Comparison of ENCODE assay signal across 10 mouse cellular contexts in genomic region chr12:104245092-104245491, GRCm38 (mm10). TPM values are rescaled to one million over a fixed set of nuclear protein-coding genes. Genes with fewer than 3 reads are reported as not detected.
DNase-seq lines count a peak whose midpoint lies in the region; ATAC-seq lines count a peak whose summit lies in the region.
"Had no signal": no experiment of that assay in that cellular context is flagged by ENCODE, and none has a peak within 500 bp of the region (broad histone marks: within the 10 kb centered on the region; RNA-seq: fewer than 3 reads in every experiment).

No protein-coding gene starts in this region.

- no peak for ATAC-seq in CD4-positive, CD25-positive, alpha-beta regulatory T cell, adult 4 months
- peak; percentile 73 for ATAC-seq in common myeloid progenitor, adult 5-6 weeks (replicated peaks; ENCODE audit: low read depth, poor library complexity, severe bottlenecking)

- intact Hi-C loops in left cerebral cortex, postnatal 4 days (cut with DNase I), result loop anchor here (10.0 kb wide), 1 partner anchor 180 kb away; no protein-coding TSS in a partner anchor

- peak; percentile 12 for DNase-seq in CD4-positive, CD25-positive, alpha-beta regulatory T cell, adult 2 months (ENCODE audit: low read depth, low spot score)
- DNase-seq in left cerebral cortex, adult 18-20 months (ENCODE audit: low spot score in 2 of 2), result peak; percentile 12
- no peak for DNase-seq in left cerebral cortex, adult 11 months (ENCODE audit: low spot score)
- DNase-seq in left cerebral cortex, postnatal 4 days, result peak; percentile 23
- DNase-seq in cerebellum, adult 11 months, result no peak
- no peak for DNase-seq in gastrocnemius, adult 18-20 months (ENCODE audit: low spot score)
- DNase-seq: spleen, adult 18-20 months had no signal

RNA-seq across cellular contexts. Expression of gene Serpina3g, which starts 9.0 kb away (rescaled TPM):
- polyA plus RNA-seq in CD4-positive, CD25-positive, alpha-beta regulatory T cell, adult 4 months (2017; shearing (Covaris generic)), result 100 to 1,000 TPM; 165 to 220 TPM
- total RNA-seq in left cerebral cortex, adult 18-20 months (2021), result under 1 TPM in 1 of 2 experiments, not detected in 1; 0.44 TPM
- 59.1 and 74.1 TPM in 2 replicates for total RNA-seq in common myeloid progenitor, adult 5-6 weeks (2017)
- under 1 TPM in 1 of 2 experiments, not detected in 1; 0.50 TPM for total RNA-seq in left cerebral cortex, postnatal 4 days (2021)
- under 1 TPM in 1 of 2 experiments, not detected in 1; 0.39 TPM for total RNA-seq in gastrocnemius, adult 18-20 months (2021)

RNA-seq across cellular contexts. Expression of gene Serpina3i, which starts 17.8 kb away (rescaled TPM):
- not detected for polyA plus RNA-seq in CD4-positive, CD25-positive, alpha-beta regulatory T cell, adult 4 months (2017; shearing (Covaris generic))
- not detected for total RNA-seq in left cerebral cortex, adult 18-20 months (2021)
- total RNA-seq in common myeloid progenitor, adult 5-6 weeks (2017), result not detected in 2 replicates
- total RNA-seq in left cerebral cortex, postnatal 4 days (2021), result not detected
- not detected for total RNA-seq in gastrocnemius, adult 18-20 months (2021)
- polyA plus RNA-seq: hindbrain, embryonic 15.5 days had no signal

RNA-seq across cellular contexts. Expression of gene Serpina3f, which starts 30.7 kb away (rescaled TPM):
- 10 to 100 TPM in 1 of 2 experiments, 1 to 10 TPM in 1; 7.0 to 13.5 TPM for polyA plus RNA-seq in CD4-positive, CD25-positive, alpha-beta regulatory T cell, adult 4 months (2017; shearing (Covaris generic))
- not detected for total RNA-seq in left cerebral cortex, adult 18-20 months (2021)
- 0.63 and 0.73 TPM in 2 replicates for total RNA-seq in common myeloid progenitor, adult 5-6 weeks (2017)
- not detected for total RNA-seq in left cerebral cortex, postnatal 4 days (2021)
- not detected for total RNA-seq in gastrocnemius, adult 18-20 months (2021)

Comparison
In these comparisons a context has a peak if more than half of its experiments do, and no peak if none do; other contexts are left out.
1. DNase-seq: peak in CD4-positive, CD25-positive, alpha-beta regulatory T cell, adult 2 months (single experiment), left cerebral cortex, adult 18-20 months (2 of 2) and left cerebral cortex, postnatal 4 days (single experiment); none in left cerebral cortex, adult 11 months (single experiment), cerebellum, adult 11 months (single experiment) and gastrocnemius, adult 18-20 months (single experiment).
2. RNA of gene Serpina3g, which starts 9.0 kb away (total RNA-seq): 59.1 to 74.1 TPM in common myeloid progenitor, adult 5-6 weeks; 0.50 TPM in left cerebral cortex, postnatal 4 days, 0.44 TPM in left cerebral cortex, adult 18-20 months and 0.39 TPM in gastrocnemius, adult 18-20 months; every median in the first group is over 10 times any median in the second.